ENCODE assay signal across 8 mouse cellular contexts in the genomic region with DNA sequence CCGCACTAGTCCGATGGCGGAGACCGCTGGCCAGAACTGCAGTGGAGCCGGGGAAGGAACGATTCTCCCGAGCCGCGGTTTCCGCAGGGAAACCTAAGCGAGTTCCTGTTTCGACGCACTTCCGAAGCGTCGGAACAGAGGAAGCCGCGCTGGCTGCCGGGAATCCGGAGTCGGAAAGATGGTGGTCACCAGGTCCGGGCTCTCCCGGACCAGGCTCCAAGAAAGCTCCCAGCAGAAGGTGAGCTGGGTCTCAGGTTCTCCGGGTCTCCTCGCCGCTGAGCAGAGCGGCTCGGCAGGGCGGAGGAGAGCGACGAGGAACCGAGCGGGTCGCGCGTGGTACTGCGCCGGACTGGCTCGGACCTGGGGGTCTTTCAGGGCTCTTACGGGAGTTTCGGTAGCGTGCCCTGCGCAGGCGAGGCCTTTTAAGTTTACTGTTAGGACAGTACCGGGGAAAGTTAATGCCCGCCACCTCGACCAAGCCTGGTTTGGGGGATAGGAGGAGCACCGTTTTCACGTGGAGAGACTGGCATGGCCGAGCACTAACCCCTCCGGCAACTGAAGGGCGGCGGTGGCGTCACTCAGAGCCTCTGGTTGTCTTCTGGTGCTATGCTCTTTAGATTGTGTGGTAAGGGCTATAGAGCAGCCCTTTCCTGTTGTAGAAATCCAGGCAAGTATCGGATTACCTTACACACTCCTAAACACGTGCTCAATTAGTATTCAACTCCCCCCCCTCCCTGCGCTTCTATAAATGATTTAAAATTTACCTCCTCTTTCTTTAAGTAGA. TPM values are rescaled to one million over a fixed set of nuclear protein-coding genes. Genes with fewer than 3 reads are reported as not detected.
DNase-seq lines count a peak whose midpoint lies in the region; ATAC-seq and TF ChIP-seq lines count a peak whose summit lies in the region.

A gene (plus strand): TSS at position 148 of the 784 bp plus-strand sequence.

- peak; percentile 96 for DNase-seq in gastrocnemius, adult 2 months
- DNase-seq in hindlimb bud, embryonic 11.5 days (ENCODE audit: extremely low spot score, low read depth, low spot score), result peak; percentile 93
- DNase-seq in left cerebral cortex, postnatal 14 days (ENCODE audit: low spot score in 2 of 2), result peak; percentile 94
- peak; percentile 98 for DNase-seq in mesoderm, embryonic 11.5 days (ENCODE audit: low read depth, low spot score)
- peak; percentile 86 to 90 for DNase-seq in right cerebral cortex, postnatal 36 days (ENCODE audit: low spot score in 2 of 2)
- peak; percentile 94 for DNase-seq in yolk sac, embryonic 10.5 days (ENCODE audit: low spot score)

- intact Hi-C loops in gastrocnemius, adult 2 months (cut with DNase I), result no loop called here
- intact Hi-C loops in left cerebral cortex, postnatal 14 days (cut with DNase I), result loop anchor here (10.0 kb wide), 2 partner anchors 310 to 390 kb away; no protein-coding TSS in a partner anchor

- peak within 1 kb of the TSS; percentile 96 for H3K27ac ChIP-seq in gastrocnemius, adult 2 months

- no peak for TF ChIP-seq CTCF in gastrocnemius, adult 2 months (IDR thresholded peaks at IDR 0.05)

- peak; percentile 80 for ATAC-seq in activated CD4-positive, CD25-positive, alpha-beta regulatory T cell, adult 4 months
- ATAC-seq in common myeloid progenitor, adult 5-6 weeks (replicated peaks; ENCODE audit: low read depth, poor library complexity, severe bottlenecking), result peak; percentile 88

- H3K4me3 ChIP-seq in gastrocnemius, adult 2 months, result peak within 1 kb of the TSS; percentile 99

RNA-seq across cellular contexts. Expression of the gene that starts here (rescaled TPM):
- polyA plus RNA-seq in activated CD4-positive, CD25-positive, alpha-beta regulatory T cell, adult 4 months (2017; shearing (Covaris generic)), result 100 to 1,000 TPM in 1 of 2 experiments, 10 to 100 TPM in 1; 92.1 to 105 TPM
- 169 and 179 TPM in 2 replicates for total RNA-seq in common myeloid progenitor, adult 5-6 weeks (2017)
- total RNA-seq in gastrocnemius, adult 2 months (2021), result 10 to 100 TPM; 24.9 to 33.9 TPM
- 10 to 100 TPM; 23.0 to 27.4 TPM for total RNA-seq in left cerebral cortex, postnatal 14 days (2021)

Comparison
In these comparisons a context has a peak if more than half of its experiments do, and no peak if none do; other contexts are left out.
1. Peak in every context shown above with its lines: DNase-seq, ATAC-seq, H3K4me3 ChIP-seq and H3K27ac ChIP-seq.